Mouse (Mus musculus): Measurements from ENCODE around the gene Fhod1. TPM values are rescaled to one million over a fixed set of nuclear protein-coding genes. Genes with fewer than 3 reads are reported as not detected.

Fhod1 gene
- polyA plus RNA-seq, 1 experiment = 58.1 TPM

DNA sequence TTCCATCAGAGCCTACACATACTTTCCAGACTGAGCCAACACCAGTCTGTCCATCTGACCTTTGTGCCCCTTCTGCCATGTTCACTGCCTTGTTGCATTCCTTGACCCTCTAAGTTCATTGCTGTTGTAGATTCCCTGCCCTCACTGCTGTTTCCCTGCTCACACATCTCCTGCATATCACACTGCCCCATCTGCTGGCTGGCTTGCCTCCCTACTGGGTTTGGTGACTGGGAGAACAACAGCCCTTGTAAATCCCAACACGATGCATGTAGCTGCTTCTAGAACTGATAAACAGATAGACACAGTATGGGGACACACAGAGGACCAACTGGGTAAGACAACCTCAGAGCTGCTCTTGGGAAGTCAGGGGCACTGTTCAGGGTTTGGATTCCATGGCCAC is 36.0 kb downstream of the Fhod1 start:
- H3K27ac ChIP-seq (ENCODE audit: insufficient read depth, low read length) = no peak overlapping the region
- H3K4me1 ChIP-seq (ENCODE audit: control insufficient read depth, insufficient read depth, insufficient read length) = no peaks in the 10 kb centered on the region

DNA sequence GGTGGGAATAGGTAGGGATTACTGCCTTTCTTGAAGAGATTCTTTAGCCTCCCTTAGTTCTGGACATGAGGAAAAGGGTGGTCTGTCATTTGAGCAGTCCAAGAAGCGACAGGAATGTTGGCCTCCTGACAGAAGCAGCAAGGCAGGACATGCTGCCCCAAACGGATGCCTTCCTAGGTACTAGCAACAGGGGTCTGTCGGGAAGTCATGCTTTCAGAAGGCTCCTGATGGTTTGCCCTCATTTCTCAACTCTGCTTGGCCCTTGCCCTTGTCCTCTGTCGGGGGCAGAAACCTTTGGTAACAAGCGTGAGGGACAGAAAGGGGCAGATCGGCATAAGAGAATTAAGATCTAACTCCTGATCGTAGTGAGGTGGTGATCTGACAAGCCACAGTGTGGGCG is 37.6 kb downstream of the Fhod1 start:
- no peak overlapping the region for H3K4me3 ChIP-seq (ENCODE audit: extremely low read depth, insufficient read depth, insufficient read length)
- H3K4me1 ChIP-seq (ENCODE audit: control insufficient read depth, insufficient read depth, insufficient read length) = no peaks in the 10 kb centered on the region; the same call in 1 of the 2 replicates
- peaks cover 17% of the 10 kb centered on the region for H3K36me3 ChIP-seq (ENCODE audit: control insufficient read depth, insufficient read depth, low read length)
- no peaks in the 10 kb centered on the region for H3K27me3 ChIP-seq (ENCODE audit: control insufficient read depth, insufficient read depth, low read length)
- TF ChIP-seq CTCF (IDR thresholded peaks at IDR 0.05; ENCODE audit: extremely low read depth, insufficient read depth, insufficient read length, insufficient replicate concordance) = no peak
- TF ChIP-seq POLR2A (IDR thresholded peaks at IDR 0.05; ENCODE audit: low read depth, low read length) = no peak
- no peak for DNase-seq (ENCODE audit: low read depth in 1 of 2, low spot score in 2 of 2)
- no peak overlapping the region for H3K27ac ChIP-seq (ENCODE audit: insufficient read depth, low read length)
- 94% methylated on average over 8 of the region's 8 CpGs for WGBS

More for the DNA sequence above, 36.0 kb downstream of the Fhod1 start:
- WGBS = 78% methylated on average over 1 of the region's 1 CpGs
- Histone ChIP-seq H3K36me3 (ENCODE audit: control insufficient read depth, insufficient read depth, low read length) (peaks cover 19% of the 10 kb centered on the region), H3K4me3 (ENCODE audit: extremely low read depth, insufficient read depth, insufficient read length) (no peak overlapping the region), H3K27me3 (ENCODE audit: control insufficient read depth, insufficient read depth, low read length) (no peaks in the 10 kb centered on the region)
- no peak for DNase-seq (ENCODE audit: low read depth in 1 of 2, low spot score in 2 of 2)
- TF ChIP-seq CTCF (IDR thresholded peaks at IDR 0.05; ENCODE audit: extremely low read depth, insufficient read depth, insufficient read length, insufficient replicate concordance) (no peak), POLR2A (IDR thresholded peaks at IDR 0.05; ENCODE audit: low read depth, low read length) (no peak)

DNA sequence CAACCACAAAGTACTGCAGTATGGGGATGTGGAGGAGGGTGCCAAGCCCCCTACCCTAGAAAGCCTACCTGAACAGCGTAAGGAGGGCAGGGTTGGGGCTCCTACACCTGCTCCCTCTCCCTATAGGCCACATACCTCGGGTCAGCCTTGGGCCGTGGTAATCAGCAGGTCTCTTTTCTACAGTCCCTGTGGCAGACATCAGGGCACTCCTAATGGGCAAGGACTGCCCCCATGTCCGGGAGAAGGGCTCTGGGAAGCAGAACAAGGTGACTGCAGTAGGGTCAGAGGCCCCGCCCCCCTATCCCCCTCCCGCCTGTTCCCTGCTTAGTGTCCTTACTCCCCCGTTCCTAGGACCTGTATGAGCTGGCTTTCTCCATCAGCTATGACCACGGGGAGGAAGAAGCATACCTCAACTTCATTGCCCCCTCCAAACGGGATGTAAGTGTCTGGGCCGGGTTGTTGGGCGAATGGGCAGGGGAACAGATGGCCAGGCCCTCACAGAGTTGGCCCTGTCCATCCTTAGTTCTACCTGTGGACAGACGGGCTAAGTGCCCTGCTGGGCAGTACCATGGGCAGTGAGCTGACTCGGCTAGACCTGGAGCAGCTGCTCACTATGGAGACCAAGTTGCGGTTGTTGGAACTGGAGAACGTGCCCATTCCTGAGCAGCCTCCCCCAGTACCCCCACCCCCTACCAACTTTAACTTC is 38.5 kb downstream of the Fhod1 start:
- H3K4me3 ChIP-seq (ENCODE audit: extremely low read depth, insufficient read depth, insufficient read length) = no peak overlapping the region
- TF ChIP-seq POLR2A (IDR thresholded peaks at IDR 0.05; ENCODE audit: low read depth, low read length) (no peak), CTCF (IDR thresholded peaks at IDR 0.05; ENCODE audit: extremely low read depth, insufficient read depth, insufficient read length, insufficient replicate concordance) (no peak)
- H3K27me3 ChIP-seq (ENCODE audit: control insufficient read depth, insufficient read depth, low read length) = no peaks in the 10 kb centered on the region
- DNase-seq (ENCODE audit: low read depth in 1 of 2, low spot score in 2 of 2) = no peak
- no peaks in the 10 kb centered on the region; the same call in 1 of the 2 replicates for H3K4me1 ChIP-seq (ENCODE audit: control insufficient read depth, insufficient read depth, insufficient read length)
- no peak overlapping the region for H3K27ac ChIP-seq (ENCODE audit: insufficient read depth, low read length)
- 93% methylated on average over 15 of the region's 15 CpGs for WGBS
- H3K36me3 ChIP-seq (ENCODE audit: control insufficient read depth, insufficient read depth, low read length) = peaks cover 18% of the 10 kb centered on the region

DNA sequence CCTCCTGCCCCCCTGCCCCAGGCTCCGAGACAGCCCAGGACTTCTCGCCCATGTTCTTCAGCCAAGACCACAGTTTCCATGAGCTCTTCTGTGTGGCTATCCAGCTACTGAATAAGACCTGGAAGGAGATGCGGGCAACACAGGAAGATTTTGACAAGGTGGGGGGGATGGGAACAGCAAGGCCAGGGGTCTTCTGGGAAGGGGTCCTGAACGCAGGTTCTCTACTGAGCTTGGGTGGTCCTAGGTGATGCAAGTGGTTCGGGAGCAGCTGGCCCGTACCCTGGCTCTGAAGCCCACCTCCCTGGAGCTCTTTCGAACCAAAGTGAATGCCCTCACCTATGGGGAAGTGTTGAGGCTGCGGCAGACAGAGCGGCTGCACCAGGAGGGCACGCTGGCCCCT is 39.3 kb downstream of the Fhod1 start:
- Histone ChIP-seq H3K4me1 (ENCODE audit: control insufficient read depth, insufficient read depth, insufficient read length) (no peaks in the 10 kb centered on the region; the same call in 1 of the 2 replicates), H3K36me3 (ENCODE audit: control insufficient read depth, insufficient read depth, low read length) (peaks cover 17% of the 10 kb centered on the region), H3K27me3 (ENCODE audit: control insufficient read depth, insufficient read depth, low read length) (no peaks in the 10 kb centered on the region), H3K4me3 (ENCODE audit: extremely low read depth, insufficient read depth, insufficient read length) (no peak overlapping the region), H3K27ac (ENCODE audit: insufficient read depth, low read length) (no peak overlapping the region)
- 95% methylated on average over 10 of the region's 10 CpGs for WGBS
- TF ChIP-seq CTCF (IDR thresholded peaks at IDR 0.05; ENCODE audit: extremely low read depth, insufficient read depth, insufficient read length, insufficient replicate concordance) = no peak
- no peak for TF ChIP-seq POLR2A (IDR thresholded peaks at IDR 0.05; ENCODE audit: low read depth, low read length)
- DNase-seq (ENCODE audit: low read depth in 1 of 2, low spot score in 2 of 2) = no peak

DNA sequence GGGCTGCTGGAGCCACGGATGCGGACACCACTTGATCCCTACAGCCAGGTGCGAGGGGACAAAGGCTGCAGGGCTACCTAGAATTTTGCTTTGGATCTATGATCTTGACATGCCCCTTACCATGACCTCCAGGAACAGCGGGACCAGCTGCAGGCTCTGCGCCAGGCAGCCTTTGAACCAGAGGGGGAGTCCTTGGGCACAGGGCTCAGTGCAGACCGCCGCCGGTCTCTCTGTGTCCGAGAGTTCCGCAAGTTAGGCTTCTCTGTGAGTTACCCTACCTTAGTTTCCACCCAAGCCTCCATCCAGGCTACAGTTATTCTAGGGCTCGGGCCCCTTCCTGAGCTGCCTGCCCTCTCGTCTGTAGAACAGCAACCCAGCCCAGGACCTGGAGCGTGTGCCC is 40.1 kb downstream of the Fhod1 start:
- 98% methylated on average over 13 of the region's 13 CpGs for WGBS
- H3K4me1 ChIP-seq (ENCODE audit: control insufficient read depth, insufficient read depth, insufficient read length) = no peaks in the 10 kb centered on the region; the same call in 1 of the 2 replicates

DNA sequence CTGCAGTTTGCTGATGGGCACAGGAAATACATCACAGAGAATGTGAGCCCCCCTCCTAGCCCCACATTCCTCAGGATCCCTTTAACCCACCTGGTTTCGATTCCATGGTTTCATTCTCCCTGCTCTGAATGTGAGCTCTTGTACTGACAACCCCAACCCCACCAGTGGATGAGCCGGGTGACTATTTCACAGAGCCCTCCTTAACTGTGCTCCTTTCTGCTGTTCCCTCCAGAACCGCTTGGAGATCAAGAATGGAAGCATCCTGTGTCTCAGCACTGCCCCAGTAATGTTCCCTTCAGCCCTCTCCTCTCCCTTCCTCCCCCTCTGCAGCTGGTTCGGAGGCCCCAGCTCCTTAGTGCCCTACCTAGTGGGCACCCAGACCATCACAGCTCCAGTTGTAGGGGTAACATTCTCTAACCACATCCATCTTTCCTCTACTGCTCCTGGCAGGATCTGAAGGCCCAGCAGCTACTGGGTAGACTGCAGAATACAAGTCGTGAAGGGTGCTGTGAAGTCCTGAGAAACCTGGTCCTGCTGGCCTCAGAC is 41.5 kb downstream of the Fhod1 start:
- Histone ChIP-seq H3K36me3 (ENCODE audit: control insufficient read depth, insufficient read depth, low read length) (peaks cover 26% of the 10 kb centered on the region), H3K4me1 (ENCODE audit: control insufficient read depth, insufficient read depth, insufficient read length) (no peaks in the 10 kb centered on the region; the same call in 1 of the 2 replicates)

More for the DNA sequence above, 40.1 kb downstream of the Fhod1 start:
- Histone ChIP-seq H3K27ac (ENCODE audit: insufficient read depth, low read length) (no peak overlapping the region), H3K27me3 (ENCODE audit: control insufficient read depth, insufficient read depth, low read length) (no peaks in the 10 kb centered on the region), H3K36me3 (ENCODE audit: control insufficient read depth, insufficient read depth, low read length) (peaks cover 18% of the 10 kb centered on the region), H3K4me3 (ENCODE audit: extremely low read depth, insufficient read depth, insufficient read length) (no peak overlapping the region)
- DNase-seq (ENCODE audit: low read depth in 1 of 2, low spot score in 2 of 2) = no peak
- no peak for TF ChIP-seq POLR2A (IDR thresholded peaks at IDR 0.05; ENCODE audit: low read depth, low read length)
- no peak for TF ChIP-seq CTCF (IDR thresholded peaks at IDR 0.05; ENCODE audit: extremely low read depth, insufficient read depth, insufficient read length, insufficient replicate concordance)

More for the DNA sequence above, 41.5 kb downstream of the Fhod1 start:
- no peak for DNase-seq (ENCODE audit: low read depth in 1 of 2, low spot score in 2 of 2)
- H3K27ac ChIP-seq (ENCODE audit: insufficient read depth, low read length) = no peak overlapping the region
- 53% methylated on average over 5 of the region's 5 CpGs for WGBS
- TF ChIP-seq POLR2A (IDR thresholded peaks at IDR 0.05; ENCODE audit: low read depth, low read length) (no peak), CTCF (IDR thresholded peaks at IDR 0.05; ENCODE audit: extremely low read depth, insufficient read depth, insufficient read length, insufficient replicate concordance) (no peak)
- H3K27me3 ChIP-seq (ENCODE audit: control insufficient read depth, insufficient read depth, low read length) = no peaks in the 10 kb centered on the region
- H3K4me3 ChIP-seq (ENCODE audit: extremely low read depth, insufficient read depth, insufficient read length) = no peak overlapping the region

All from spleen, adult 2 months (tissue).